ENCODE assay signal across 15 mouse cellular contexts in the genomic region with DNA sequence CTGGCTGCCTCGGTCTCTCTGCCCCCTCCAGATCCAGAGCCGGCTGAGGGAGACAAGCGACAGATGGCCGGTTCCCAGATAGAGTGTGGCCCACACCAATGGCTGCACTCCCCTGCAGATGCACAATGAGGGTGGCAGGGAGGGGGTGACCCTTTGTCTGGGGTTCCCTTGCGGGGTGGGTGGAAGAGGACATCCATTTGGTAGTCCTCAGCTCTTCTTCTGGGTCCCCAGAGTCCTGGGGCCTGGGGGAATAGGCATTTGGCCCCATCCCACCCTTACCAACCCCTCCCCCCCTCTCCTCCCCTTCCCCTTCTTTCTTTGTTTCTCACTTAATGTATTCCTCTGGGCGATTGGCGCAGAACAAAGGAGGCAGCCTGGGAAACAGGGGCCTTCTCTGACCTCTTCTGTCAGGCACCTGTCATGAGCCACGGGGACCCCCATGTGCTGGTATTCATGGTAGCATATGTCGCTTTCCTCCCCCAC. TPM values are rescaled to one million over a fixed set of nuclear protein-coding genes. Genes with fewer than 3 reads are reported as not detected.
DNase-seq lines count a peak whose midpoint lies in the region; ATAC-seq lines count a peak whose summit lies in the region.
"Had no signal": no experiment of that assay in that cellular context is flagged by ENCODE, and none has a peak within 500 bp of the region (broad histone marks: within the 10 kb centered on the region; RNA-seq: fewer than 3 reads in every experiment).

No protein-coding gene starts in this region.

- H3K4me2 ChIP-seq in forebrain, embryonic 13.5 days = peak overlapping the region; percentile 19; the same call in 1 of the 2 replicates
- no peak overlapping the region for H3K4me2 ChIP-seq in neural tube, embryonic 14.5 days (ENCODE audit: low read depth, low read length)
- no peak overlapping the region for H3K4me2 ChIP-seq in kidney, embryonic 14.5 days (replicated peaks; ENCODE audit: low read depth, low read length)
- H3K4me2 ChIP-seq: limb, embryonic 12.5 days; lung, embryonic 14.5 days had no signal

- ATAC-seq in forebrain, embryonic 13.5 days = peak; percentile 83
- ATAC-seq in neural tube, embryonic 14.5 days (ENCODE audit: low read depth) = peak; percentile 59
- ATAC-seq in kidney, embryonic 14.5 days (ENCODE audit: low FRiP score, low TSS enrichment) = no peak
- ATAC-seq in megakaryocyte progenitor cell, adult 5-6 weeks (replicated peaks; ENCODE audit: poor library complexity) = no peak
- no peak for ATAC-seq in inflammation-experienced regulatory T-cells, adult 6 months

- 8% methylated on average over 9 of the region's 9 CpGs for WGBS in forebrain, embryonic 13.5 days
- WGBS in neural tube, embryonic 14.5 days = 17% methylated on average over 9 of the region's 9 CpGs
- WGBS in kidney, embryonic 14.5 days = 39% methylated on average over 9 of the region's 9 CpGs

- no peak overlapping the region for H3K4me3 ChIP-seq in forebrain, embryonic 13.5 days
- H3K4me3 ChIP-seq in neural tube, embryonic 14.5 days (ENCODE audit: low read depth, low read length) = no peak overlapping the region
- no peak overlapping the region for H3K4me3 ChIP-seq in kidney, embryonic 14.5 days (ENCODE audit: low read length)
- H3K4me3 ChIP-seq: limb, embryonic 12.5 days; myocyte had no signal

- no peaks in the 10 kb centered on the region for H3K9me3 ChIP-seq in forebrain, embryonic 13.5 days (replicated peaks)
- H3K9me3 ChIP-seq in neural tube, embryonic 14.5 days (ENCODE audit: control insufficient read depth, low read length) = no peaks in the 10 kb centered on the region
- H3K9me3 ChIP-seq in kidney, embryonic 14.5 days (ENCODE audit: control insufficient read depth, low read length) = no peaks in the 10 kb centered on the region

- H3K36me3 ChIP-seq in forebrain, embryonic 13.5 days (ENCODE audit: poor library complexity, severe bottlenecking) = peaks cover 85% of the 10 kb centered on the region
- H3K36me3 ChIP-seq in neural tube, embryonic 14.5 days (ENCODE audit: control insufficient read depth, insufficient read depth, low read length) = peaks cover 26% of the 10 kb centered on the region
- H3K36me3 ChIP-seq in kidney, embryonic 14.5 days (ENCODE audit: control insufficient read depth, insufficient read depth, low read length) = peaks cover 4% of the 10 kb centered on the region; the same call in 1 of the 2 replicates

- H3K4me1 ChIP-seq in forebrain, embryonic 13.5 days = peaks cover 54% of the 10 kb centered on the region
- H3K4me1 ChIP-seq in neural tube, embryonic 14.5 days (ENCODE audit: control insufficient read depth, insufficient read depth, low read length) = peaks cover 11% of the 10 kb centered on the region; the same call in 1 of the 2 replicates
- H3K4me1 ChIP-seq in kidney, embryonic 14.5 days (ENCODE audit: control insufficient read depth, insufficient read depth, low read length) = peaks cover 31% of the 10 kb centered on the region

- H3K27ac ChIP-seq in forebrain, embryonic 13.5 days = peak overlapping the region; percentile 95
- H3K27ac ChIP-seq in neural tube, embryonic 14.5 days (ENCODE audit: low read depth, low read length) = peak overlapping the region; percentile 80
- no peak overlapping the region for H3K27ac ChIP-seq in kidney, embryonic 14.5 days (ENCODE audit: low read depth, low read length)
- H3K27ac ChIP-seq: limb, embryonic 12.5 days had no signal

- peak; percentile 61 to 74 for DNase-seq in cerebellum, postnatal 10 days
- no peak for DNase-seq in cerebellum, postnatal 36 days
- DNase-seq in mesoderm, embryonic 11.5 days (ENCODE audit: low read depth, low spot score) = peak; percentile 79
- DNase-seq: adrenal gland, adult 2 months; cerebellum, adult 11-12 months; gastrocnemius, postnatal 36 days; kidney, adult 2 months; lung, embryonic 14.5 days had no signal

- H3K27me3 ChIP-seq in forebrain, embryonic 13.5 days = no peaks in the 10 kb centered on the region
- H3K27me3 ChIP-seq in neural tube, embryonic 14.5 days (ENCODE audit: control insufficient read depth, insufficient read depth, low read length) = no peaks in the 10 kb centered on the region
- no peaks in the 10 kb centered on the region; the same call in 1 of the 2 replicates for H3K27me3 ChIP-seq in kidney, embryonic 14.5 days (ENCODE audit: control insufficient read depth, insufficient read depth, low read length)
- H3K27me3 ChIP-seq: limb, embryonic 12.5 days had no signal

- H3K9ac ChIP-seq in forebrain, embryonic 13.5 days = peak overlapping the region; percentile 43
- no peak overlapping the region for H3K9ac ChIP-seq in neural tube, embryonic 14.5 days (replicated peaks; ENCODE audit: low read depth, low read length)
- H3K9ac ChIP-seq in kidney, embryonic 14.5 days (ENCODE audit: low read depth, low read length) = no peak overlapping the region
- H3K9ac ChIP-seq: limb, embryonic 12.5 days; lung, embryonic 14.5 days had no signal

RNA-seq across cellular contexts. Expression of gene Pik3c2b, which starts 34.7 kb away (rescaled TPM):
- 15.5 and 15.9 TPM in 2 replicates for polyA plus RNA-seq in forebrain, embryonic 13.5 days (2015; fragmentation: Nextera tagmentation; extraction: Ambion mirVana)
- polyA plus RNA-seq in neural tube, embryonic 14.5 days (2014; fragmentation: Nextera tagmentation; extraction: Ambion mirVana) = 14.2 and 17.2 TPM in 2 replicates
- 6.3 and 9.1 TPM in 2 replicates for polyA plus RNA-seq in kidney, embryonic 14.5 days (2014; fragmentation: Nextera tagmentation; extraction: Ambion mirVana)
- total RNA-seq in megakaryocyte progenitor cell, adult 5-6 weeks (2015) = 1.8 and 2.6 TPM in 2 replicates
- 1.5 and 1.7 TPM in 2 replicates for total RNA-seq in megakaryocyte progenitor cell, adult 5-6 weeks (2017)
- polyA plus RNA-seq in inflammation-experienced regulatory T-cells, adult 6 months (2017; shearing (Covaris generic)) = under 1 TPM; 0.36 to 0.67 (median 0.61) TPM

RNA-seq across cellular contexts. Expression of gene Mdm4, which starts 49.8 kb away (rescaled TPM):
- polyA plus RNA-seq in forebrain, embryonic 13.5 days (2015; fragmentation: Nextera tagmentation; extraction: Ambion mirVana) = 44.8 and 46.3 TPM in 2 replicates
- 50.9 and 78.8 TPM in 2 replicates for polyA plus RNA-seq in neural tube, embryonic 14.5 days (2014; fragmentation: Nextera tagmentation; extraction: Ambion mirVana)
- polyA plus RNA-seq in kidney, embryonic 14.5 days (2014; fragmentation: Nextera tagmentation; extraction: Ambion mirVana) = 36.0 and 57.6 TPM in 2 replicates
- total RNA-seq in megakaryocyte progenitor cell, adult 5-6 weeks (2015) = 65.0 and 85.1 TPM in 2 replicates
- 105 and 121 TPM in 2 replicates for total RNA-seq in megakaryocyte progenitor cell, adult 5-6 weeks (2017)
- polyA plus RNA-seq in inflammation-experienced regulatory T-cells, adult 6 months (2017; shearing (Covaris generic)) = 100 to 1,000 TPM in 1 of 3 experiments, 10 to 100 TPM in 2; 94.1 to 139 (median 98.6) TPM

RNA-seq across cellular contexts. Expression of gene Ppp1r15b, which starts 50.8 kb away (rescaled TPM):
- 34.8 and 38.6 TPM in 2 replicates for polyA plus RNA-seq in forebrain, embryonic 13.5 days (2015; fragmentation: Nextera tagmentation; extraction: Ambion mirVana)
- 25.9 and 37.1 TPM in 2 replicates for polyA plus RNA-seq in neural tube, embryonic 14.5 days (2014; fragmentation: Nextera tagmentation; extraction: Ambion mirVana)
- 17.9 and 49.4 TPM in 2 replicates for polyA plus RNA-seq in kidney, embryonic 14.5 days (2014; fragmentation: Nextera tagmentation; extraction: Ambion mirVana)
- 54.1 and 60.2 TPM in 2 replicates for total RNA-seq in megakaryocyte progenitor cell, adult 5-6 weeks (2015)
- total RNA-seq in megakaryocyte progenitor cell, adult 5-6 weeks (2017) = 86.1 and 90.7 TPM in 2 replicates
- polyA plus RNA-seq in inflammation-experienced regulatory T-cells, adult 6 months (2017; shearing (Covaris generic)) = 10 to 100 TPM; 20.8 to 26.0 (median 23.6) TPM

Comparison
In these comparisons a context has a peak if more than half of its experiments do, and no peak if none do; other contexts are left out.
1. DNase-seq: peak in cerebellum, postnatal 10 days (2 of 2) and mesoderm, embryonic 11.5 days (single experiment); none in cerebellum, postnatal 36 days (0 of 2).
2. ATAC-seq: peak in forebrain, embryonic 13.5 days (single experiment) and neural tube, embryonic 14.5 days (single experiment); none in kidney, embryonic 14.5 days (single experiment), megakaryocyte progenitor cell, adult 5-6 weeks (single experiment) and inflammation-experienced regulatory T-cells, adult 6 months (single experiment).